Mouse (Mus musculus) cerebellum, adult 8-10 months (tissue): ENCODE data around the gene Tsen54.
A peak's percentile ranks its signal among the peaks of the same experiment; 100 is the strongest.

ENCODE experiments used
- DNase-seq: peaks from one replicate; pipeline ENCODE4 v3.0.0; 2022

Tsen54 gene

GRCm38 (mm10) chr11:115814605-115815450 lies at the start of gene Tsen54:
Tsen54 (plus strand) TSS chr11:115814724.
- DNase-seq = peak; percentile 89

- DNase-seq = peak; percentile 99
Measured at GRCm38 (mm10) chr11:115765103-115765606, 49.4 kb upstream of the Tsen54 start, which contains the start of gene Tmem94. Tmem94 (plus strand) TSS chr11:115765433.

- DNase-seq = no peak
Measured at GRCm38 (mm10) chr11:115765607-115766141, 48.9 kb upstream of the Tsen54 start.

GRCm38 (mm10) chr11:115766356-115766943 lies 48.1 kb upstream of the Tsen54 start:
- peak; percentile 34 for DNase-seq

- no peak for DNase-seq
Measured at GRCm38 (mm10) chr11:115766981-115767380, 47.5 kb upstream of the Tsen54 start.

GRCm38 (mm10) chr11:115768896-115769295 lies 45.6 kb upstream of the Tsen54 start:
- DNase-seq = no peak

- DNase-seq = no peak
Measured at GRCm38 (mm10) chr11:115774653-115775052, 39.9 kb upstream of the Tsen54 start.

GRCm38 (mm10) chr11:115775821-115776665 lies 38.5 kb upstream of the Tsen54 start:
- peak; percentile 43 for DNase-seq

GRCm38 (mm10) chr11:115776954-115777353 lies 37.6 kb upstream of the Tsen54 start:
- no peak for DNase-seq

- DNase-seq = no peak
Measured at GRCm38 (mm10) chr11:115777487-115778335, 36.8 kb upstream of the Tsen54 start.

GRCm38 (mm10) chr11:115779038-115779571 lies 35.4 kb upstream of the Tsen54 start:
- no peak for DNase-seq

GRCm38 (mm10) chr11:115780141-115781070 lies 34.1 kb upstream of the Tsen54 start:
- no peak for DNase-seq

- no peak for DNase-seq
Measured at GRCm38 (mm10) chr11:115786473-115786872, 28.1 kb upstream of the Tsen54 start.

- DNase-seq = peak; percentile 64
Measured at GRCm38 (mm10) chr11:115789787-115790186, 24.7 kb upstream of the Tsen54 start.

GRCm38 (mm10) chr11:115791919-115792318 lies 22.6 kb upstream of the Tsen54 start:
- peak; percentile 61 for DNase-seq

- DNase-seq = peak; percentile 41
Measured at GRCm38 (mm10) chr11:115792353-115792752, 22.2 kb upstream of the Tsen54 start.

- DNase-seq = no peak
Measured at GRCm38 (mm10) chr11:115796898-115797297, 17.6 kb upstream of the Tsen54 start.

GRCm38 (mm10) chr11:115797665-115798064 lies 16.9 kb upstream of the Tsen54 start:
- DNase-seq = no peak

GRCm38 (mm10) chr11:115800981-115801380 lies 13.5 kb upstream of the Tsen54 start:
- DNase-seq = no peak

GRCm38 (mm10) chr11:115803072-115803709 lies 11.3 kb upstream of the Tsen54 start:
- DNase-seq = no peak
